Mouse (Mus musculus) hindbrain, postnatal 0 days (tissue): Measurements from ENCODE around the gene Nfat5. TPM values are rescaled to one million over a fixed set of nuclear protein-coding genes. Genes with fewer than 3 reads are reported as not detected.

Experiments
- ATAC-seq: fragments of 200-750 bp; cut with Nextera tagmentation; 2 replicates; pipeline ENCODE4 v1.8.0; 2017; ENCODE audit warnings: mild to moderate bottlenecking, moderate TSS enrichment, moderate library complexity
- DNase-seq: peaks from one replicate; pipeline ENCODE4 v3.0.0-alpha.2; 2015; ENCODE audit warnings: low spot score
- H3K27ac ChIP-seq: fragments of 300-500 bp; sonication (generic); 2 replicates; pipeline ENCODE4 v1.5.1; 2014; ENCODE audit warnings: mild to moderate bottlenecking
- H3K27me3 ChIP-seq: fragments of 300-500 bp; sonication (generic); 2 replicates; pipeline ENCODE4 v1.6.1; 2014; ENCODE audit warnings: low read length, mixed read lengths; ENCODE audit not compliant: insufficient read depth
- H3K36me3 ChIP-seq: fragments of 300-500 bp; sonication (generic); 2 replicates; pipeline ENCODE4 v1.6.1; 2014; ENCODE audit warnings: low read length, mixed read lengths; ENCODE audit not compliant: insufficient read depth
- H3K4me1 ChIP-seq: fragments of 300-500 bp; sonication (generic); 2 replicates; pipeline ENCODE4 v1.6.1; 2014; ENCODE audit warnings: antibody characterized with exemption, low read length, mixed read lengths; ENCODE audit not compliant: insufficient read depth
- H3K4me2 ChIP-seq: fragments of 300-500 bp; sonication (generic); 2 replicates; pipeline ENCODE4 v1.6.1; 2014; ENCODE audit warnings: low read depth, mild to moderate bottlenecking, low read length, moderate library complexity, mixed read lengths
- H3K4me3 ChIP-seq: fragments of 300-500 bp; sonication (generic); 2 replicates; pipeline ENCODE4 v1.5.1; 2014; ENCODE audit warnings: low read length
- H3K9ac ChIP-seq: fragments of 300-500 bp; sonication (generic); replicated peaks from 2 replicates; pipeline ENCODE4 v1.6.1; 2014; ENCODE audit warnings: mild to moderate bottlenecking, low read length, moderate library complexity, mixed read lengths
- H3K9me3 ChIP-seq: fragments of 300-500 bp; sonication (generic); 2 replicates; pipeline ENCODE4 v1.6.1; 2016; ENCODE audit warnings: low read length, mixed read lengths
- CTCF ChIP-seq: IDR thresholded peaks from 2 replicates; pipeline ENCODE4 v1.5.1; 2016; ENCODE audit warnings: antibody characterized with exemption, control low read depth, low read depth
- WGBS: fragments of 180-500 bp; shearing (Covaris S2); extraction: QIAGEN DNeasy Blood & Tissue Kit; methylation state at CpG from one replicate; pipeline ENCODE4 v1.1.7; 2014; 5-methylcytosine and 5-hydroxymethylcytosine counted together
- polyA plus RNA-seq: library from polyadenylated mRNA; unstranded; fragments of >200 nt; fragmentation: Nextera tagmentation; extraction: Ambion mirVana; gene quantifications from 2 replicates; pipeline ENCODE4 v1.2.1, GENCODE M21; 2015
- total RNA-seq: library from RNA; depleted of rRNA; stranded (reverse); fragments of >200 nt; gene quantifications from 2 replicates; pipeline ENCODE4 v1.2.3, GENCODE M21; 2014

The Nfat5 gene
- total and polyA plus RNA-seq, 2 experiments from 2014 or later, result 6.9 to 22.8 TPM

- H3K36me3 ChIP-seq, result no peaks in the 10 kb centered on the region
- H3K4me2 ChIP-seq, result no peak overlapping the region
- ATAC-seq, result no peak
- H3K9ac ChIP-seq, result no peak overlapping the region
- H3K27me3 ChIP-seq, result no peaks in the 10 kb centered on the region
- no peak overlapping the region for H3K27ac ChIP-seq
- no peaks in the 10 kb centered on the region for H3K4me1 ChIP-seq
- no peak for DNase-seq
- 82% methylated on average over 1 of the region's 1 CpGs for WGBS
- H3K4me3 ChIP-seq, result no peak overlapping the region
- peak; percentile 27; the same call in 1 of the 2 replicates for TF ChIP-seq CTCF
- H3K9me3 ChIP-seq, result no peaks in the 10 kb centered on the region
Measured at GRCm38 (mm10) chr8:107329595-107329994, 36.3 kb downstream of the Nfat5 start.

GRCm38 (mm10) chr8:107336480-107336879 is 43.2 kb downstream of the Nfat5 start:
- Histone ChIP-seq H3K9me3 (no peaks in the 10 kb centered on the region), H3K27me3 (no peaks in the 10 kb centered on the region), H3K36me3 (no peaks in the 10 kb centered on the region), H3K4me2 (no peak overlapping the region), H3K4me3 (no peak overlapping the region), H3K9ac (no peak overlapping the region), H3K27ac (no peak overlapping the region), H3K4me1 (no peaks in the 10 kb centered on the region)
- DNase-seq (no peak), ATAC-seq (no peak)
- WGBS, result 85% methylated on average over 1 of the region's 1 CpGs
- TF ChIP-seq CTCF, result no peak

GRCm38 (mm10) chr8:107370311-107370710 is 77.0 kb downstream of the Nfat5 start:
- no peaks in the 10 kb centered on the region for H3K27me3 ChIP-seq
- no peak for DNase-seq
- no peak overlapping the region for H3K27ac ChIP-seq
- no peak for TF ChIP-seq CTCF
- H3K4me1 ChIP-seq, result no peaks in the 10 kb centered on the region
- ATAC-seq, result no peak
- no peak overlapping the region for H3K4me3 ChIP-seq
- H3K4me2 ChIP-seq, result no peak overlapping the region
- no peak overlapping the region for H3K9ac ChIP-seq
- no peaks in the 10 kb centered on the region for H3K9me3 ChIP-seq
- peaks cover 33% of the 10 kb centered on the region for H3K36me3 ChIP-seq
- WGBS, result 91% methylated on average over 4 of the region's 4 CpGs

- no peak for DNase-seq
- no peak for TF ChIP-seq CTCF
- H3K36me3 ChIP-seq, result peaks cover 7% of the 10 kb centered on the region; the same call in 1 of the 2 replicates
- no peak overlapping the region for H3K4me2 ChIP-seq
- no peak overlapping the region for H3K4me3 ChIP-seq
- no peaks in the 10 kb centered on the region for H3K4me1 ChIP-seq
- 90% methylated on average over 3 of the region's 3 CpGs for WGBS
- H3K9ac ChIP-seq, result no peak overlapping the region
- no peaks in the 10 kb centered on the region for H3K9me3 ChIP-seq
- no peak overlapping the region for H3K27ac ChIP-seq
- no peak for ATAC-seq
- no peaks in the 10 kb centered on the region for H3K27me3 ChIP-seq
Measured at GRCm38 (mm10) chr8:107377346-107377745, 84.1 kb downstream of the Nfat5 start.

- no peaks in the 10 kb centered on the region for H3K27me3 ChIP-seq
- WGBS, result 94% methylated on average over 8 of the region's 8 CpGs
Measured at GRCm38 (mm10) chr8:107380734-107381133, 87.5 kb downstream of the Nfat5 start.

GRCm38 (mm10) chr8:107381666-107382065 is 88.4 kb downstream of the Nfat5 start:
- Histone ChIP-seq H3K9me3 (no peaks in the 10 kb centered on the region), H3K27me3 (no peaks in the 10 kb centered on the region), H3K36me3 (peaks cover 7% of the 10 kb centered on the region; the same call in 1 of the 2 replicates), H3K4me1 (no peaks in the 10 kb centered on the region), H3K4me3 (no peak overlapping the region), H3K9ac (no peak overlapping the region), H3K4me2 (no peak overlapping the region), H3K27ac (no peak overlapping the region)
- no peak for ATAC-seq
- 92% methylated on average over 4 of the region's 4 CpGs for WGBS
- TF ChIP-seq CTCF, result no peak
- no peak for DNase-seq

More at GRCm38 (mm10) chr8:107380734-107381133, 87.5 kb downstream of the Nfat5 start:
- Histone ChIP-seq H3K27ac (no peak overlapping the region), H3K4me1 (no peaks in the 10 kb centered on the region), H3K36me3 (peaks cover 7% of the 10 kb centered on the region; the same call in 1 of the 2 replicates), H3K9me3 (no peaks in the 10 kb centered on the region), H3K4me3 (no peak overlapping the region), H3K9ac (no peak overlapping the region), H3K4me2 (no peak overlapping the region)
- ATAC-seq (no peak), DNase-seq (no peak)
- no peak for TF ChIP-seq CTCF

- peaks cover 7% of the 10 kb centered on the region; the same call in 1 of the 2 replicates for H3K36me3 ChIP-seq
- H3K4me3 ChIP-seq, result no peak overlapping the region
- no peaks in the 10 kb centered on the region for H3K4me1 ChIP-seq
- H3K9ac ChIP-seq, result no peak overlapping the region
- TF ChIP-seq CTCF, result no peak
- DNase-seq (no peak), ATAC-seq (no peak)
- H3K27me3 ChIP-seq, result no peaks in the 10 kb centered on the region
- 84% methylated on average over 4 of the region's 4 CpGs for WGBS
- H3K9me3 ChIP-seq, result no peaks in the 10 kb centered on the region
- H3K4me2 ChIP-seq, result no peak overlapping the region
- no peak overlapping the region for H3K27ac ChIP-seq
Measured at GRCm38 (mm10) chr8:107382898-107383297, 89.6 kb downstream of the Nfat5 start.
